Mouse (Mus musculus) ES-CJ7 (cell line): ENCODE measurements around the gene BC005537.

ENCODE experiments used
- DNase-seq: peaks from one replicate; pipeline ENCODE4 v3.0.0; 2011; ENCODE audit warnings: low read depth, low spot score

The BC005537 gene

GRCm38 (mm10) chr13:24841702-24842101 lies 40.2 kb downstream of the BC005537 start:
- DNase-seq = no peak

GRCm38 (mm10) chr13:24844983-24845955 lies 43.8 kb downstream of the BC005537 start, which contains the start of gene D130043K22Rik:
Gene D130043K22Rik (plus strand): TSS chr13:24845135.
- peak; percentile 31 for DNase-seq

GRCm38 (mm10) chr13:24849318-24849717 lies 47.9 kb downstream of the BC005537 start:
- no peak for DNase-seq

GRCm38 (mm10) chr13:24851989-24852388 lies 50.5 kb downstream of the BC005537 start:
- DNase-seq = no peak

- DNase-seq = no peak
Observed at GRCm38 (mm10) chr13:24852570-24852969, 51.1 kb downstream of the BC005537 start.

GRCm38 (mm10) chr13:24859115-24859514 lies 57.7 kb downstream of the BC005537 start:
- DNase-seq = no peak

DNA sequence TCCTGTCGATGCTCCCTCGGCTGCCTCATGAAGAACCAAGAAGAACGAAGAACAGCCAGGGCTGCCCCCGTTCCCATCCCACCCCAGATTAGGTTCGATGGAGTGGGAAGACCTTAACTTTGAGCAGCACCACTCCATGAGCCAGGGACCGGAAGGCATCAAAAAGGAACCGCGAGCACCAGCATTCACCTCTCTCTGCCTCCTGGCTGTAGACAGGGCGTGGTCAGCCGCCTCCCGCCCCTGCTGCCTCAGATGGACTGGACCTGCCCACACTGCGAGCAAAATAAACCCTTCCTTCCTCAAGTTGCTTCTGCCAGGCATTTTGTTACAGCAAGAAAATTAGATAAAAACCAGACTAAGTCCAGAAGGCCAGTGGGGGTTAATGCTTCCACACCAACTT lies 59.6 kb downstream of the BC005537 start:
- DNase-seq = peak; percentile 29

- no peak for DNase-seq
Observed at GRCm38 (mm10) chr13:24862021-24862420, 60.6 kb downstream of the BC005537 start.

DNA sequence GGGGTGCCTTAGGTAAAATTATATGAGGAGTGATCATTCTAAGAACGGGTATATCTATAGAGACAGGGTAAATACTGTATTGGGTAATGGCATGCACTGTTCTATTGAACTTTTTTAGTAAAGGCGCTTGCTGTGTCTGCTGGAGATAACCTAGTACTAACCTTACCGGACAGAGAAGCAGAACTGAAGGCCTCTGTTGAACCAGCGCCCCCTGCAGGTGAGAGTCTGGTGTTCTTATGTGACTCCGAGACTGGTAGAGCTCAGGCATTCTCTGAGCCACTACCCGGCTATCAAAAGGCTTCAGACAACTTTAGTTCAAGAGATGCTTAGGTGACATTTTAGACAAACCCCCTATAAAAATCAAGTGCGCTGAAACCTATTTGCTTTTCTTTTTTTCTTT lies 61.1 kb downstream of the BC005537 start:
- DNase-seq = peak; percentile 80
